Mouse (Mus musculus) G1E-ER4 (cell line): Measurements from ENCODE around the gene Mfrp. TPM values are rescaled to one million over a fixed set of nuclear protein-coding genes. Genes with fewer than 3 reads are reported as not detected.

Experiments
- GATA1 ChIP-seq: IDR thresholded peaks from one replicate; pipeline ENCODE4 v1.8.0; 2012; ENCODE audit warnings: low read length, inconsistent platforms
- polyA plus RNA-seq: library from polyadenylated mRNA; stranded (reverse); fragments of >175 nt; gene quantifications from 2 replicates; pipeline ENCODE4 v1.2.3, GENCODE M21; 2012

The Mfrp gene
- polyA plus RNA-seq, 1 experiment, result not detected

GRCm38 (mm10) chr9:44075276-44075995 is 26.1 kb upstream of the Mfrp start:
- no peak for TF ChIP-seq GATA1

GRCm38 (mm10) chr9:44075996-44076763 is 25.3 kb upstream of the Mfrp start:
- no peak for TF ChIP-seq GATA1

- TF ChIP-seq GATA1, result no peak
These were observed 24.8 kb upstream of the Mfrp start for GRCm38 (mm10) chr9:44076764-44077120.

- no peak for TF ChIP-seq GATA1
These were observed 24.1 kb upstream of the Mfrp start for GRCm38 (mm10) chr9:44077266-44077910.

- no peak for TF ChIP-seq GATA1
These were observed 23.3 kb upstream of the Mfrp start for GRCm38 (mm10) chr9:44078136-44078797.

- TF ChIP-seq GATA1, result no peak
These were observed 22.4 kb upstream of the Mfrp start for GRCm38 (mm10) chr9:44078955-44079756.

GRCm38 (mm10) chr9:44079997-44080780 is 21.3 kb upstream of the Mfrp start:
- no peak for TF ChIP-seq GATA1

- no peak for TF ChIP-seq GATA1
These were observed 20.6 kb upstream of the Mfrp start for GRCm38 (mm10) chr9:44080953-44081352.

- TF ChIP-seq GATA1, result no peak
These were observed 19.9 kb upstream of the Mfrp start for GRCm38 (mm10) chr9:44081581-44081980.

GRCm38 (mm10) chr9:44082266-44082665 is 19.3 kb upstream of the Mfrp start:
- no peak for TF ChIP-seq GATA1

- TF ChIP-seq GATA1, result no peak
These were observed 18.0 kb upstream of the Mfrp start for GRCm38 (mm10) chr9:44083392-44084121.

- no peak for TF ChIP-seq GATA1
These were observed 17.3 kb upstream of the Mfrp start for GRCm38 (mm10) chr9:44084236-44084635.

- no peak for TF ChIP-seq GATA1
These were observed 16.8 kb upstream of the Mfrp start for GRCm38 (mm10) chr9:44084659-44085229.

- no peak for TF ChIP-seq GATA1
These were observed 16.3 kb upstream of the Mfrp start for GRCm38 (mm10) chr9:44085276-44085675.
